Mouse (Mus musculus) layer of hippocampus, adult 9-10 months (tissue): ENCODE measurements around the gene Tbc1d22a.

Experiments
- DNase-seq: peaks from one replicate; pipeline ENCODE4 v3.0.0; 2022; ENCODE audit warnings: low spot score

Tbc1d22a gene

DNA sequence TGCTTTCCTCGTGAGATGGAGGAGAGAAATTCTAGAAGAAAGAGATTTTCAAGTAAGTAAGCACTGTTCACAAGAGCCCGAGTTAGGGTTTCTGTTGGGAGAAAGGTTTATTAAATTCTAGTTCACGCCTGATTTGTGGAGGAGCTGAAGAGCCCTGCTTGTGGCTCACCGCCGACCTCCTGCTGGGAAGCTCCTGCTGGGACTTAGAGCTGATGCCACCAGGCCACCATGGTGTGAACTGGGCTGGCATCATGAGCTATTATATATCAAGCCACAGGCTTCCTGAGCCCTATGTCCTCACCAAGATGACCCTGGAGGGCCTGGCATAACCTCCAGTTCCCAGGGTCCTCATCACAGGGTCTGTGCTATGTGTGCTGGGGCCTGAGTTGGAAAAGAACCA is 235.0 kb downstream of the Tbc1d22a start:
- no peak for DNase-seq

DNA sequence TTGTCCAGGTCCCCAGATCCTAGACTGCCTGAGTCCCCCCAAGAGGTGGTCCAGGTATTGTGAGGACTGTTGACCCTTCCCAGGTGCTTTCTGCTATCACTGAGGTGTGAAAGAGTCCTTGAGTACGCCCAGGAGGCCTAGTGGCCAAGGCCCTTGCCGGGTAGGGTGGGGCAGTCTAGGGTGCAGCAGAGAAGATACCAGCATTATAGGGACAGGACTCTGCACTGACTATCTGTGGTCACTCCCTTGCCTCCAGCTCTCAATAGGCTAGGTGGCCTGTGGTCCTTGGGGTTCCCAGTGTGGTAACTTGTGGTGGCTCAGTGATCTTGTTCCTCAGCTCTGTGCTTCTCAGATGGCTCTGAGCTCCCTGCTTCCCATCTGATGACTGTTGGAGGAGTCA is 235.5 kb downstream of the Tbc1d22a start:
- no peak for DNase-seq

DNA sequence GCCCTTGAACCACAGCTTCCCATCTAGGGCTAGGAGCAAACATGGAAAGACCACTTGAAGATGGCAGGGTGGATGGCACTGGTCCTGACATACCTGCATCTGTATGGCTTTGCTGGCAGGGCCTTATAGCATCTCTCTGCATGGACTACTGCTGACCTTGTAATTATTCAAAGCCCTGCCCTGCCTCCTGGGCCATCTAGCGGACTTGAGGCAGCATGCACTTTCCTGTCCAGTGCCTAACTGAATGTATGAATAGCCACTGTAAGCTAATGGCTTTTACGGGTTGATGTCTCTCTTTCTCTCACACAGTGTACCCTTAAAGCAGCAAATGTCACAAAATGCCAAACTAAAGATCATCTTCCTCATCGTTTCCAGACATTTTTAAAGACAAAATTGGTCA is 245.2 kb downstream of the Tbc1d22a start:
- DNase-seq = no peak

DNA sequence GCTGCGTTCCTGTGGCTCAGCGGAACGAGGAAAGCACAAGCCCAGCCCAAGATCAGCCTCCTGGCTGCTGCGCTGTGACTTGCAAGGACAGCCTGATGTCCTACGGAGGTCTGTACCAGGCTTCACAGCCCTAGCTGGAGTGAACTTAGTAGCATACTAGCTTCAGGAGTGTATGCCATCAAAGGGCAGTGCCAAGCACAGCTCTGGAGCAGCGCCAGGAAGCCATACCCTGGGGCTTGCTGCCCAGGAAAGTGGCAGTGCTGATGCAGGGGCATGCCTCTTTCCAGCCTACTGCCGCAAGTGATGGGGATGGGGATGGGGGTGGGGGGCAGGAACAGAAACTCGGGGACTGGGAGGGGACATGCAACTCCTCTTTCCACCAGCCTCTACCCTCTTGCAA is 248.4 kb downstream of the Tbc1d22a start:
- no peak for DNase-seq

DNA sequence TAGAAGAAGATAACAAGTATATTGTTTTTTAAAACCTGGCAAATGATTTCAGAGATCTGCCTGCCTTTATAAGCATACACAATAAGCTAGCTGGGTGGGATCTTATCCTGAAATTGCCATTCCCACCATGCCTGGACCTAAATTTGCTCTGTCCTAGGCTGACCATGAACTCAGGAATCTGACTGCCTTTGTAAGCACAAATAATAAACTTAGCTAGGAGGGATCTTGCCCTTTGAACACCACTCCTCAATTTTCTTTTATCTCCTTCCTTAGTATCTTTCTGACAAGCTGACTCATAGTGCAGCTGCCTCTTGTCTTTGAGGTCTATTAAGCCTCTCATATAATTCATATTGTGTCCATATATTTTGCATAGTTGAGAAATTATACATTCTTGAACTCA is 253.8 kb downstream of the Tbc1d22a start:
- no peak for DNase-seq

DNA sequence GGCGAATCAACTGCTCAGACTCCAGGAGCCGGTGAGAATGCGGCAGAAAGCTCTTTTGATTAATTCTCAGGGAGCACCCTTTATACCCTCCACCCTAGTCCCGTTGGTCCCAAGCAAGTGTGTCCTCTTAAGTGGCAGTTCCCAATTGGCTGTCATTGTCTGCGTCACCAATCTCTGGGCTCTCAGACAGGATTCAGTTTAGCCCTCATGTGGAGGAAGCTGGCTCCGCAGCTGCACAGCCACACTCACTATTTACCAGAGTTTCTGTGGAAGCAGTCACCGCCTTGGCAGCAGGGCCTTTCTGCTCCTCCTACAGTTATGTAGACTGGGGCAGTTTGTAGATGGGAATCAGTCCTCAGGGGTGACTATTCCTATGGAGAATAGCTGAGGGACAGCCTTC is 256.9 kb downstream of the Tbc1d22a start:
- no peak for DNase-seq

DNA sequence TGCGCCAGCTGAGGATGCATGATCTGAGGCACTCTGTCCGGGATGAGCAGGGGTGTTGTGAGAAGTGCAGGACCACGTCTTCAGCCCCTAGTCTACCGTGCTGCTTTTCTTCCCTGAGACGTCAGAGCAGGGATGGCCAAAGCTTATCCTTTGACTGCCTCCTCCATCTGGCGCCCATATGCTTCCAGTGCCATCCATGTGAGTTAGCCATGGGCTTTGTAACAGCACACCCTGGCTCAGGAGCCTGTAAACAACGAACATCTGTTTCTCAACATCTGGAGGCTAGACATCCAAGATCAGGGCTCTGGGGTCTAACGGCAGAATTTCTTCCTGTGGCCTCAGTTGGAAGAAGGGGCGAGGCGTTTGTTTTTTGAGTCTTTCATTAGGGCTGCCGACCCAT is 259.2 kb downstream of the Tbc1d22a start:
- no peak for DNase-seq

DNA sequence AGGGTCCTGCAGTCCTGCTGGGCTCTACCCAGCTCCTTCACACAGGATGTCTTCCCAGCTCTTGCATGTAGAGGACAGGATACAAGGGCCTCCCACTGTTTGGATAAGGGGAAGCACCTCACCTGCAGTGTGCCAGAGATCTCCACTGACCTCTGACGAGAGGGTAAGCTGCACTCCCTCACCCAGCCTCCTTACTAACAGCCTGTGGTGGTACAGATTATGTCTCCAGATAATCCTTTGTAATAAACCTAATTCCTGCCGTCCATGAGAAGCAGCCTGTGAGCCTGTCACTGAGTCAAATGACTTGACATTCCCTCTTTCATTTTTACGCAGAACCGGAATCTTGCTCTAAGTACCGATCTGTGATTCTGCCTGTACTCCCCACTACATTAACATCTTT is 260.7 kb downstream of the Tbc1d22a start:
- DNase-seq = no peak

DNA sequence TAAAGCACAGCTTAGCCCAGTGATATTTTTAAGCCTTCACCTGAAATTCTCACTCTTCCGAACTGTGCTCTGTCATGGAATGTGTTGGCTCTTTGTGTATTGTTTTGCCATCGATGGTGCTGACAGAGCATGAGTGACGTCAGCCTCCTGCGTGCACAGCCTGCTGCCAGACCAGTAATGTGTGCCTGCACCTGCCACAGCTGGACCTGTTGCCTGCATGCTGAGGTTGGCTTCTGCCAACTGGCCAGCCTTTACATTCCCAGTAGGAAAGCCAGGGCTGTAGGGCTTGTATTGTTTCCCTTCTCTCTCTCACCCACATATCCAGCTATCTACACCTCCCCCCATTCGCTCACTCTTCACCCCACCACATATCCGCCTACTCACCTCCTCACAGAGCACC is 262.2 kb downstream of the Tbc1d22a start:
- DNase-seq = no peak

DNA sequence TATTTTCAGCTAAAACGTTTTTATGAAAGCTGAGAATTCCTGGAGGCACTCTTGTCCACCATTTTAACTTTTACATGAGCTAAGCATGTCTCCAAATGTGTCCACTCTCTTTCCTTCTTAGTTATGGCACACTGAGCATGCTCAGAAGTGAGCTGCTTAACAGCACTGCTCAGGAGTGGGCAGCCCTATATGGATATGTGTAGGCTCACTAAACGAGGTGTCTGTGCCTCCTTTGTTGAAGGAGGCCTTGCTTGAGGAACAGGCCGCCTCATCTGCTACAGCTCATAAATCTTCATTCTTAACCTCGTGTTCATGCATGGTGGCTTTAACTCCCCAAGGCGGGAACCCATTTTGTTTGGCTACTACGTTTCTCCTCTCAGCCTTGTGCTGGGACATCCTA is 262.8 kb downstream of the Tbc1d22a start:
- no peak for DNase-seq

DNA sequence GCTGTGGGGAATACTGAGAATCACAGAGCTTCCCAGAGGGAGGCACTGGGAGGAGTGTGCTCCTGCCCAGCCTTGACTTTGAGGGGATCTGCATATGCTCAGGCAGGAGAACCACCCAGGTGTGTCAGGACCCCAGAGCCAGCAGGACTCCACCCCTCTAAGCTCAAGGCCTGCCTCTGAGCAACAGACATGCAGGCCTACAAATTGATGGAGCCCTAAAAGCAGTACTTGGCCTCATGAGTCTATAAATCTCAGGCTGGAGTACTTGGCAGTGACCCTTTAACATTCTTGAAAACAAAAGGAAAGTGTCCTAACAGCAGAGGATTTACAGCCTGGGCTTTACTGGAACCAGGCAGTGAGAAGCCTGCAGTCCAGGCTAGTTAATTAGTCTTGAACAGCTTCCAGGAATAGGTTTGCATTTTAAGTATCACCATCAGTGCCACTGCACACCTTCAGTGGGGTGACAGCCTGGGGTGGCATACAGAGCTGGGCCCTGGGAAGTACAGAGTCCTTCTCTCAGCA is 263.3 kb downstream of the Tbc1d22a start:
- no peak for DNase-seq

DNA sequence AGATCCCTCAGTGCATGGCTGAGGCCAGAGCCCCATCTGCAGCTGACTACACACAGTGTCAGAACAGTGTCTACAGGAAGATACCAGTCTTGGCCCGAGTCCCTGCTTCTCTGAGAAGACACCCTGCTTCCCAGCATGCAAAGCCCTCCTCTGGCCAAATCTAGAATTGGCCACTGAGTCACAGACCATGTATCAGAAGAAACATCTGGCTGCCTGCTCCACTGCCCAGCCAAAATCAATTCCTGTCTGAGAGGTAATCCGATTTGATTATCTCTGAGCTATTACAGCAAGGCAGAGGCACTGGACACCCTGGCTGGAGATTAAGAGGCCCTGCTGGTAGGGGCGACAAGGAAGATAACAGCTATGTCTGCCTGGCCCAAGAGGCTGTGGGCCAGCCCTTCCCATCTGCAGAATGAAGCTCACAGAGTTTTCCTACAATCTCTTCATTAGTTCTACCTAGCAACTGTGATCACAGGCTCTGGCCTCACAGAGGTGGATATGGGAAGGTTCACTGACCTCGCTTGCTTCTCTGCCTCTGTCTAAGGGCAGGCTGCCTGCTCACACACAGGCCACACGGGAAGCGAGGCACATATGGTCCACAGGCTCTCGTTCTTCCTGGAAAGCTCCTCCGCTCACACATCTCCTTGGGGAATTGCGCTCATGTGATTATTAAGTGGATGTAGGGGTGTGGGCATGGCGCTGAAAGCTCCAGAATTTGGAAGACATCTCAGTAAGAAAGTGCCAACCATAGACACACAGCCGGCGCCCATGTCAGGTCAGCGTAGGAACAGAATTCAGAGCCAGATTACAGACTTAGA is 264.6 kb downstream of the Tbc1d22a start:
- DNase-seq = no peak

DNA sequence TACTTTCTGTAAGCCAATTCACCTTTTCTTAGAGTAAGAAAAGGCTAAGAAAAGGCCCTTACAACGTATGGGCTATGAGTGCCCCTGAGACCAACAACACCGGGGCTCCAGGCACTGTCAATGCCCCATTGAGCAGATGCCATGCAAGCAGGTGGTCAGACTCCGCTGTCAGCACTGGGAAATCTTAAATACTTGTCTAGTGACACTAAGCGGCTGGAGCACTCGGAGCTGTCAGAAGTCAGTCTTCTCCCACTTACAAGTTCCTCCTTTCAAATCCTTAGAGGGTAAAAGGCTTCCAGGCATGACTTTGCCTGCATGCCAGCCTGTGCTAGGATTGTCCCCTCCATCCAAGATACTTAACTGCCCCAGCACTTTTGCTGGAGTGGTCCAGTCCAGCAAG is 268.1 kb downstream of the Tbc1d22a start:
- DNase-seq = no peak

DNA sequence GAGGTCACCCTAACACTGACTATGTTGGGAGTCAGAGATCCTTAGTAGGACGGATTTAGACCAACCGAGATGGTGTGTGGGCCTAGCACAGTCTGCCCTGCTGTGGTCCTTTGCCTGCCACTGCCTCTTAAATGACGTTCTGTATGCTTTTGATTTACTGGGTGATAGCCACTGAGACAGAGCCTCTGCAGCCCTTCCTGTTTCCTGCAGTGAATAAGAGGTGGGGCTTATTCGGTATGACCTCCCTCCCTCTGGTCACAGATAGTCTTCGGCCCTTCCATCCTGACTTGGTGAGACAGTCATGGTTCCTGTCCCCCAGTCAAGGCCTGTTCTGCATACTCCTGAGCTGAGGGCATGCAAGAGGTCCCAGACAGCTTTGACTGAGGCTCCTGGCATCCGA is 271.6 kb downstream of the Tbc1d22a start:
- DNase-seq = no peak

DNA sequence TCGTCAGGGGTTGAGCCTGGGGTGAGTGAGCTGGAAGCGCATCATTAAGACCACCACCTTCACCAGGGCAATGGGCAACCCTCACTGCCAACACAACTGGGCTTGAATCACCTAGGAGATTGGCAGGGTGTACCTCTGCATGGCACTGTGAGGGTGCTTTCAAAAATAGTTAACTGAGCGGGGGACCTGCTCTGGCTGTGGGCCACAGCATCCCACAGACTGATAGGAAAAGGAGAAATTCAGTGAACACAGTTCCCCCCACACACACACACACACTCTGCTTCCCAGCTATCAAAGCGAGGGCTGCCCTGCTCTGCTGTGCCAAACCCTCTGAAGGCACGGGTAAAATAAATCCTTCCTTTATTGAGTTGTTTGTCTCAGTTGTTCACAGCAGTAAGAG is 273.1 kb downstream of the Tbc1d22a start:
- no peak for DNase-seq

DNA sequence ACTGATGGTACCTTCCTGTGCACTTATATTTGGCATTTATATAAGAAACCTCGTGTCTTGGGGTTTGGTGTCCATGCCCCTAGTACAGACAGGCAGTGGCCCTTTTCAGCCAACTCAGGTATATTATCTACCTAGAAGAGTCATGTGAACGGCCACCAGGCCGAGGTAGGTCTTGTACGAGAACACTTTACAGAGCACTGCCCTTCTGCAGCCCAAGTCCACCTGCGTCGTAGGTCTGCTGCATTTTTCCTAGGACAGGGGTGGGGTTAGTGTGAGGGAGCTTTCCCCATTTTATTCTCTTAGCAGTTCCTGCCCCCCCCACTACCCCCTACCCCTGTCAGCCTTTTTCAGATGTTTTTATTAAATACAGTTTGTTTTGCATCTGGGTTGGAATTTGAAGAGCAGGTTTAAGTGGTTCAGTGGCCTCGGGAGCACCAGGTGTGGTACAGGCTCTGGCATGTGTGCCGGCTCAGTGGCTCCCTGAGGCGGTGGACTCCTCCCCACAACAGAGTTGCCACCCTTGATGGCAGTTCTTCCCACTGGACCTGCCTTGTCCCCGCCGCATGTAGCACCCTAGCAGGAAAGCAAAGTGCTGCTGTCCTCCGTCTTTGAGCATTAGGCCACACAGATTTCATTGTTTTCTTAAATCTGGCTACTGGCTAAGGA is 277.3 kb downstream of the Tbc1d22a start:
- no peak for DNase-seq

DNA sequence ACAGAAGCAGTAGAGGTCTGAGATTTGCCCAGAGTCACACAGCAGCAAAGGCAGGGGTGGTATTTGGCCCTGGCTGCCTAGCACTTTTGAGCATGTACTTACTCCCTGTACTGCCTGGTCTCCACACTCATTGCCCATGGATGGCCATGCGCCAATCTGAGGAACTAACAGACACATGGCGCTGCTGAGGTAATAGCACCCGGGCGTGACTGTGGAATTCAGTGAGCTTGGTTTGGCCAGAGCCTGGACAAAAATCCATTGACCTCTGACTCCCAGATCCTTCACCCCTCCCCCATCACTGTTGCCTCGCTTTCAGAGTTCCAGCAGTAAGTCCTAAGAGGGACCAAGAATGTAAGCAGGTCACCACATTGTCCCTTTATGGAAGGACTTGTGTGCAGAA is 278.4 kb downstream of the Tbc1d22a start:
- no peak for DNase-seq

DNA sequence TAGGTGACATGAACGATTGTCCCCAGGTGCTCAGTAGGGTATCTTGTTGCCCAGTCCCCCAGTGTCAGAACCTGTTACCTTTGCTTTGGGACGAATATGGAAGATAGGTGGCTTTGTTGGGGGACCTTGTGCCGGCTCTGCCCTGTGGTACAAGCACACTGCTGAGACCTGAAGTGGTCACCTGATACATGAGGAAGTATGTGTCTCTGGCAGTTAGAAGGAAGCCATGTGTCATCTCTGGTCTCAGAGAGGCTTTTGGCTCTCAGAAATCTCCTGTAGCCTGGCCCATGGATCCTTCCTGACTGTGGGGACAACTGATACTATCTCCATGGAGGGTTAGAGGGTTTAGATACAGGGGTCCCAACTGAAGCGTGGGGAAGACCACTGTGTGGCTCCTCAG is 281.9 kb downstream of the Tbc1d22a start:
- no peak for DNase-seq

DNA sequence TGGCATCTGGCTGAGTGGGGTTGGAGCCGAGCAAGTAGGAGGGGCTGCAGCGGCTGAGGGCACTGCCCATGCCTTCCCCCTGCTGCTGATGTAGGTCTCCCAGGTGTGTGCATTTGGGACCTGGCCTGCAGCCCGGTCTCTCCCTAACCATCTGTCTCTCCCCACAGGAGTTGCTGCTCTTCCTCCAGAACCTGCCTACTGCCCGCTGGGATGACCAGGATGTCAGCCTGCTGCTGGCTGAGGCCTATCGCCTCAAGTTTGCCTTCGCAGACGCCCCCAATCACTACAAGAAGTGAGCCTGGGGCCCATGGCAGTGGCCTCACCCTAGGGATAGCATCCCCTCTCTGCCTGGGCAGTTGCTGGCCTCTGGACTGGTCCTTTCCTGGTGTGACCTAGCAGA is 282.4 kb downstream of the Tbc1d22a start:
- DNase-seq = no peak

DNA sequence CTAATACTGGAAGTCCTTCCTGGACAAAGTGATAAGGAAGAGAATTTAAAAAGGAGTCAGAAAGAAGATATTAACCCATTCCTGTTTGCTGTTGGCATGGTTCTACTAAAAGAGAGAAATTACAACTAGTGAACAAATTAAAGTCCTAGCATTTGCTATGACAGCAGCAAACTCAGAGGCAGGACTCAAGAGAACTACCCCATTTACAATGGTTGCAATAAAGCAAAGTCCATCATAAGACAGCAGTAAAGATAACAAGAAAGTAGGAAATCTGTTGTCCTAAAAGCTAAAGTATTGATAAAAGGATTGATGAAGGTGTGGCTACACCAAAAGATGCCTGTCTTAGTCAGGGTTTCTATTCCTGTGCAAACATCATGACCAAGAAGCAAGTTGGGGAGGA is 286.3 kb downstream of the Tbc1d22a start:
- no peak for DNase-seq

DNA sequence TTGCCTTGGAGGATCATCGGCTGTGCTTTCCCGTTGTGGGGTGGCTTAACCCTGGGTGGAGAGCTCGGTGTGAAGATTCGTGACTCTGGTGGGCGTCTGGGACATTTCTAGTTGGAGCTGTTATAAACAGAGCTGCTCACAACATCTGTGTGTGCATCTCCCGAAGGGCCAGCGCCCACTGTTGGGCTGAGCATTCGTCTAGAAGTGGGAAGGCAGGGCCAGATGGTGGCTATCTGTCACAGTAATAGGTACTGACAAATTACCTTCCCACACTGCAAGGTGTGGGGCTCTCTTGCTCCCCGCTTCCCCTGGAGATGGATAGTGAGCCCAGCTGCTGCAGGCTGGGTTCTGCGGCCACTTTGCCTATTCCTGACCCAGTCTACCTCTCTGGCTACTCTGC is 289.2 kb downstream of the Tbc1d22a start:
- no peak for DNase-seq

DNA sequence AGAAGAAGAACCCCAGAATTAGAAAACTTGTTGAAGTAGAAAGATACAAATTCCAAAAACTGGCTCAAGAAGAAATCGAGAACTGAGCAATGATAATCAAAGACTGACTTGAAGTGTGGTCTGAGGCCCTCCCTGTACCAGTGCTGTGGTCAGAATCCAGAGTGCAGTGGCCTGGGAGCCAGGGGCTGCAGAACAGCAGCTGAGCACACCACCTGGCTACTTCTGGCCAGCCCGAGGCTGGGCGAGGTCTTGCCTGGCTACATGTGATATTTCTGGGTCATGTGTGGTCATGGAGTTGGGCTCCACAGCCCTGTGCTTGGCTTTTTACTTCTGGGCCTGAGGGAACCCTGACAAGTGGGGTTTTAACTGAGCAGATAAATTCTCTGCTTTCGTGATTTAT is 292.4 kb downstream of the Tbc1d22a start:
- DNase-seq = no peak

DNA sequence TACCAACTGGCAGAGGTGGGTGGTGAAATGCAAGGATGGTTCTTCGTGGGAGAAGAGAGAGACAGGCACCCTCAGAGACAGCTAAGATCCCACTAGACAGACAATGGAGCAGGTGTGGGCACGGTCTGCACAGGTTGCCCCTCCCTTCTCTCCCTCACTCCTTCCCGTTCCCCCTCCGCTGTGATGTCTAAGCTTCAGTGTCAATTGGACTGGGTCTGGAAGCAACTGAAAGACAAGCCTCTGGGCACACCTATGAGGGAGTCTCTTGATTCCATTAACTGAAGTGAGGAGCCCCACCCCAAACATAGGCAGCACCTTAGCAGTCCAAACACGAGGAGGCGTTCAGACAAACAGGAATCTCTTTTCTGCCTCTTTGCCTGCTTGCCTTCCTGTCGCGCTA is 293.3 kb downstream of the Tbc1d22a start:
- no peak for DNase-seq
